Mouse (Mus musculus) thymus, adult 2 months (tissue): ENCODE measurements around the gene Erp27.

ENCODE experiments used
- CTCF ChIP-seq: fragments of 200-500 bp; IDR thresholded peaks from 2 replicates; pipeline ENCODE4 v1.5.1; 2012; ENCODE audit warnings: mild to moderate bottlenecking, control low read depth, low read length, moderate library complexity, borderline replicate concordance; ENCODE audit not compliant: control insufficient read depth, poor library complexity, insufficient read depth; ENCODE audit errors: extremely low read depth
- POLR2A ChIP-seq: fragments of 200-500 bp; IDR thresholded peaks from 2 replicates; pipeline ENCODE4 v1.6.1; 2012; ENCODE audit warnings: mild to moderate bottlenecking, low read length, control low read depth, moderate library complexity; ENCODE audit not compliant: control insufficient read depth, poor library complexity, insufficient read depth; ENCODE audit errors: extremely low read depth

DNA sequence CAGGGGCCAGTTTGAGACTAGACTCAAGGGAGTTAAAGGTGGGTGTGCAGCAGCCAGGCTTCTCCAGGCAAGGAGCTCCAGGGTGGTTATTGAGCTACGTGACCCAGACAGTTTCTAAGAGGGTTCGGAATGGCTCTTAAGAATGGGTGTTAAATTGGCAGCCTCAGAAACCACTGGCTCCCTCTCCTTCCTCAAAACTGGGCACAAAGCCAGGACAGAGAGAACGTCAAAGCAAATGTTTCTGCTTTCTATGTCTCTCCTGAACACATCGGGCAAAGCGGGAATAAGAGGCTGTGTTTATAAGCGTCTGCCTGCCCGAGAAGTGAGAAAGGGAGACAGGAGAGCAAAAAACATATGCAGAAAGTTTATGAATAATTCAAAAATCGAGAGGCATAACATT, 47.4 kb downstream of the Erp27 start:
- no peak for TF ChIP-seq CTCF
- no peak for TF ChIP-seq POLR2A
